Mouse (Mus musculus): ENCODE data around the gene Akt3. TPM values are rescaled to one million over a fixed set of nuclear protein-coding genes. Genes with fewer than 3 reads are reported as not detected.

Akt3 gene
- polyA plus RNA-seq, 1 experiment = 46.6 TPM

- peaks cover 3% of the 10 kb centered on the region; the same call in 1 of the 2 replicates for H3K4me1 ChIP-seq (ENCODE audit: control insufficient read depth, insufficient read depth, low read length)
- H3K27ac ChIP-seq (ENCODE audit: insufficient read depth, low read length) = no peak overlapping the region
- no peak for TF ChIP-seq CTCF (IDR thresholded peaks at IDR 0.05; ENCODE audit: extremely low read depth, insufficient read depth, low read length)
- TF ChIP-seq POLR2A (IDR thresholded peaks at IDR 0.05; ENCODE audit: extremely low read depth, insufficient read depth, low read length) = no peak
- no peak overlapping the region for H3K4me3 ChIP-seq (ENCODE audit: insufficient read depth, low read length)
These were observed 212.1 kb downstream of the Akt3 start for GRCm38 (mm10) chr1:177045885-177046284.

GRCm38 (mm10) chr1:177040058-177040457, 217.9 kb downstream of the Akt3 start:
- TF ChIP-seq POLR2A (IDR thresholded peaks at IDR 0.05; ENCODE audit: extremely low read depth, insufficient read depth, low read length) (no peak), CTCF (IDR thresholded peaks at IDR 0.05; ENCODE audit: extremely low read depth, insufficient read depth, low read length) (no peak)
- peaks cover 3% of the 10 kb centered on the region for H3K4me1 ChIP-seq (ENCODE audit: control insufficient read depth, insufficient read depth, low read length)
- no peak overlapping the region for H3K4me3 ChIP-seq (ENCODE audit: insufficient read depth, low read length)
- H3K27ac ChIP-seq (ENCODE audit: insufficient read depth, low read length) = 0 out of 2 replicates have a peak overlapping the region, but pooled peaks have one; percentile 41

GRCm38 (mm10) chr1:177039093-177039674, 218.8 kb downstream of the Akt3 start:
- peaks cover 3% of the 10 kb centered on the region for H3K4me1 ChIP-seq (ENCODE audit: control insufficient read depth, insufficient read depth, low read length)
- H3K27ac ChIP-seq (ENCODE audit: insufficient read depth, low read length) = no peak overlapping the region
- TF ChIP-seq CTCF (IDR thresholded peaks at IDR 0.05; ENCODE audit: extremely low read depth, insufficient read depth, low read length) (no peak), POLR2A (IDR thresholded peaks at IDR 0.05; ENCODE audit: extremely low read depth, insufficient read depth, low read length) (no peak)
- no peak overlapping the region for H3K4me3 ChIP-seq (ENCODE audit: insufficient read depth, low read length)

- H3K4me1 ChIP-seq (ENCODE audit: control insufficient read depth, insufficient read depth, low read length) = peaks cover 3% of the 10 kb centered on the region
- TF ChIP-seq POLR2A (IDR thresholded peaks at IDR 0.05; ENCODE audit: extremely low read depth, insufficient read depth, low read length) (no peak), CTCF (IDR thresholded peaks at IDR 0.05; ENCODE audit: extremely low read depth, insufficient read depth, low read length) (no peak)
- H3K4me3 ChIP-seq (ENCODE audit: insufficient read depth, low read length) = no peak overlapping the region
- no peak overlapping the region for H3K27ac ChIP-seq (ENCODE audit: insufficient read depth, low read length)
These were observed 219.6 kb downstream of the Akt3 start for GRCm38 (mm10) chr1:177038383-177038782.

GRCm38 (mm10) chr1:177035460-177035859, 222.5 kb downstream of the Akt3 start:
- H3K4me1 ChIP-seq (ENCODE audit: control insufficient read depth, insufficient read depth, low read length) = peaks cover 7% of the 10 kb centered on the region
- TF ChIP-seq POLR2A (IDR thresholded peaks at IDR 0.05; ENCODE audit: extremely low read depth, insufficient read depth, low read length) (no peak), CTCF (IDR thresholded peaks at IDR 0.05; ENCODE audit: extremely low read depth, insufficient read depth, low read length) (no peak)
- no peak overlapping the region for H3K4me3 ChIP-seq (ENCODE audit: insufficient read depth, low read length)
- H3K27ac ChIP-seq (ENCODE audit: insufficient read depth, low read length) = no peak overlapping the region

- Histone ChIP-seq H3K4me3 (ENCODE audit: insufficient read depth, low read length) (no peak overlapping the region), H3K27ac (ENCODE audit: insufficient read depth, low read length) (no peak overlapping the region), H3K4me1 (ENCODE audit: control insufficient read depth, insufficient read depth, low read length) (peaks cover 10% of the 10 kb centered on the region)
- TF ChIP-seq POLR2A (IDR thresholded peaks at IDR 0.05; ENCODE audit: extremely low read depth, insufficient read depth, low read length) = no peak
- TF ChIP-seq CTCF (IDR thresholded peaks at IDR 0.05; ENCODE audit: extremely low read depth, insufficient read depth, low read length) = no peak
These were observed 225.8 kb downstream of the Akt3 start for GRCm38 (mm10) chr1:177032233-177032632.

GRCm38 (mm10) chr1:177031196-177031595, 226.8 kb downstream of the Akt3 start:
- Histone ChIP-seq H3K4me3 (ENCODE audit: insufficient read depth, low read length) (no peak overlapping the region), H3K4me1 (ENCODE audit: control insufficient read depth, insufficient read depth, low read length) (peaks cover 10% of the 10 kb centered on the region), H3K27ac (ENCODE audit: insufficient read depth, low read length) (no peak overlapping the region)
- TF ChIP-seq POLR2A (IDR thresholded peaks at IDR 0.05; ENCODE audit: extremely low read depth, insufficient read depth, low read length) = no peak
- TF ChIP-seq CTCF (IDR thresholded peaks at IDR 0.05; ENCODE audit: extremely low read depth, insufficient read depth, low read length) = no peak

GRCm38 (mm10) chr1:177030669-177031068, 227.3 kb downstream of the Akt3 start:
- peaks cover 10% of the 10 kb centered on the region for H3K4me1 ChIP-seq (ENCODE audit: control insufficient read depth, insufficient read depth, low read length)
- TF ChIP-seq CTCF (IDR thresholded peaks at IDR 0.05; ENCODE audit: extremely low read depth, insufficient read depth, low read length) = no peak
- TF ChIP-seq POLR2A (IDR thresholded peaks at IDR 0.05; ENCODE audit: extremely low read depth, insufficient read depth, low read length) = no peak
- no peak overlapping the region for H3K4me3 ChIP-seq (ENCODE audit: insufficient read depth, low read length)
- no peak overlapping the region for H3K27ac ChIP-seq (ENCODE audit: insufficient read depth, low read length)

- TF ChIP-seq POLR2A (IDR thresholded peaks at IDR 0.05; ENCODE audit: extremely low read depth, insufficient read depth, low read length) (no peak), CTCF (IDR thresholded peaks at IDR 0.05; ENCODE audit: extremely low read depth, insufficient read depth, low read length) (no peak)
- H3K4me1 ChIP-seq (ENCODE audit: control insufficient read depth, insufficient read depth, low read length) = peaks cover 10% of the 10 kb centered on the region
- no peak overlapping the region for H3K27ac ChIP-seq (ENCODE audit: insufficient read depth, low read length)
- H3K4me3 ChIP-seq (ENCODE audit: insufficient read depth, low read length) = no peak overlapping the region
These were observed 229.0 kb downstream of the Akt3 start for GRCm38 (mm10) chr1:177029032-177029431.

- H3K4me1 ChIP-seq (ENCODE audit: control insufficient read depth, insufficient read depth, low read length) = peaks cover 10% of the 10 kb centered on the region
- H3K27ac ChIP-seq (ENCODE audit: insufficient read depth, low read length) = no peak overlapping the region
- TF ChIP-seq CTCF (IDR thresholded peaks at IDR 0.05; ENCODE audit: extremely low read depth, insufficient read depth, low read length) = no peak
- TF ChIP-seq POLR2A (IDR thresholded peaks at IDR 0.05; ENCODE audit: extremely low read depth, insufficient read depth, low read length) = no peak
- H3K4me3 ChIP-seq (ENCODE audit: insufficient read depth, low read length) = no peak overlapping the region
These were observed 230.3 kb downstream of the Akt3 start for GRCm38 (mm10) chr1:177027706-177028105.

All from cortical plate, adult 2 months (tissue).